Mouse (Mus musculus): Measurements from ENCODE around the gene Gm960. TPM values are rescaled to one million over a fixed set of nuclear protein-coding genes. Genes with fewer than 3 reads are reported as not detected.

Gm960 gene
- polyA plus RNA-seq, 1 experiment from 2014 or later: 7.6 TPM

DNA sequence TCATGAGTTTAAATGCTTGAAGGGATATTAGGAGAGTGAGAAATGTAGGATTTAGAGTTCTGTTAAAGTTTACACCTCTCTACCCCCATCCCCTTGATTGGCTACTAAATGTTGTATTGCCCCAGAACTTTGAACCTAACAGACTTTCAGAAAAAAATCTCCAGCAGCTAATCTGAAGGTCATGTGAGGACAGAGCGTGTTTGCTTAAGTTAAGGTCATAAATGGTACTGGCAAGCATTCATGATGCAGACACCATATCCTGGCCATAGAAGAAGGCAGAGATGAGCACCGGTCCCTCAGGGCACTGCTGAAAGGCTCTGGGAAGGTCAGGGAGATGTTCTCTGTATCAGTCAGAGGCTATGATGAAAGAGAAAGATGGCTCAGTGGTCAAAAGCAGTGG is 18.8 kb upstream of the Gm960 start:
- Histone ChIP-seq H3K4me1 (ENCODE audit: control insufficient read depth, insufficient read depth, low read length) (peaks cover 19% of the 10 kb centered on the region), H3K36me3 (ENCODE audit: control insufficient read depth, insufficient read depth, low read length) (peaks cover 40% of the 10 kb centered on the region)
- no peak for DNase-seq

DNA sequence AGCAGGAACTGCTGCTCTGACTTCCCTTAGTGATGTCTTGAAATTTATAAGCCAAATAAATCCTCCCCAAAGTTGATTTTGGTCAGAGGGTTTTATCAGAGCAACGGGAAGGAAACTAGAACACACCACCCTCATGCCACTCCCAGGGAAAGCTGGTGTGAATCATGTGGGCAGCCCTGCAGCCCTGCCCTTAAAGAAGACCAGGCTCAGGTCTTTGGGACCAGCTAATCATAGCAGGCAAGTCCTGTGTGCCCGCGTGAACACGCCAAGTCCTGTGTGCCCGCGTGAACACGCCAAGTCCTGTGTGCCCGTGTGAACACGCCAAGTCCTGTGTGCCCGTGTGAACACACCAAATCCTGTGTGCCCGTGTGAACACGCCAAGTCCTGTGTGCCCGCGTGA is 18.3 kb upstream of the Gm960 start:
- no peak for ATAC-seq (ENCODE audit: low FRiP score, low TSS enrichment)

More for the DNA sequence above, 18.8 kb upstream of the Gm960 start:
- WGBS: over 99% methylated on average over 2 of the region's 2 CpGs
- no peak for ATAC-seq (ENCODE audit: low FRiP score, low TSS enrichment)
- no peak overlapping the region for H3K9ac ChIP-seq (replicated peaks; ENCODE audit: low read length)
- no peaks in the 10 kb centered on the region for H3K9me3 ChIP-seq (ENCODE audit: control insufficient read depth, low read length)
- no peak overlapping the region for H3K27ac ChIP-seq (replicated peaks; ENCODE audit: low read depth, low read length)
- no peaks in the 10 kb centered on the region for H3K27me3 ChIP-seq (ENCODE audit: control insufficient read depth, insufficient read depth, low read length)
- H3K4me2 ChIP-seq (ENCODE audit: low read length): no peak overlapping the region
- no peak overlapping the region for H3K4me3 ChIP-seq (replicated peaks; ENCODE audit: low read depth, low read length)

GRCm38 (mm10) chr19:4713886-4714285 is 15.4 kb upstream of the Gm960 start:
- Histone ChIP-seq H3K9ac (replicated peaks; ENCODE audit: low read length) (peak overlapping the region; percentile 94; the same call in 1 of the 2 replicates), H3K4me1 (ENCODE audit: control insufficient read depth, insufficient read depth, low read length) (peaks cover 33% of the 10 kb centered on the region), H3K27ac (replicated peaks; ENCODE audit: low read depth, low read length) (no peak overlapping the region), H3K36me3 (ENCODE audit: control insufficient read depth, insufficient read depth, low read length) (peaks cover 7% of the 10 kb centered on the region), H3K27me3 (ENCODE audit: control insufficient read depth, insufficient read depth, low read length) (no peaks in the 10 kb centered on the region), H3K4me3 (replicated peaks; ENCODE audit: low read depth, low read length) (peak overlapping the region; percentile 68), H3K4me2 (ENCODE audit: low read length) (peak overlapping the region; percentile 63), H3K9me3 (ENCODE audit: control insufficient read depth, low read length) (no peaks in the 10 kb centered on the region)
- DNase-seq (no peak), ATAC-seq (ENCODE audit: low FRiP score, low TSS enrichment) (no peak)
- WGBS: 48% methylated on average over 3 of the region's 3 CpGs

More for the DNA sequence above, 18.3 kb upstream of the Gm960 start:
- Histone ChIP-seq H3K27ac (replicated peaks; ENCODE audit: low read depth, low read length) (no peak overlapping the region), H3K9me3 (ENCODE audit: control insufficient read depth, low read length) (no peaks in the 10 kb centered on the region), H3K9ac (replicated peaks; ENCODE audit: low read length) (no peak overlapping the region), H3K4me3 (replicated peaks; ENCODE audit: low read depth, low read length) (no peak overlapping the region), H3K27me3 (ENCODE audit: control insufficient read depth, insufficient read depth, low read length) (no peaks in the 10 kb centered on the region), H3K4me1 (ENCODE audit: control insufficient read depth, insufficient read depth, low read length) (peaks cover 19% of the 10 kb centered on the region), H3K4me2 (ENCODE audit: low read length) (no peak overlapping the region), H3K36me3 (ENCODE audit: control insufficient read depth, insufficient read depth, low read length) (peaks cover 34% of the 10 kb centered on the region)
- 97% methylated on average over 14 of the region's 14 CpGs for WGBS
- no peak for DNase-seq

DNA sequence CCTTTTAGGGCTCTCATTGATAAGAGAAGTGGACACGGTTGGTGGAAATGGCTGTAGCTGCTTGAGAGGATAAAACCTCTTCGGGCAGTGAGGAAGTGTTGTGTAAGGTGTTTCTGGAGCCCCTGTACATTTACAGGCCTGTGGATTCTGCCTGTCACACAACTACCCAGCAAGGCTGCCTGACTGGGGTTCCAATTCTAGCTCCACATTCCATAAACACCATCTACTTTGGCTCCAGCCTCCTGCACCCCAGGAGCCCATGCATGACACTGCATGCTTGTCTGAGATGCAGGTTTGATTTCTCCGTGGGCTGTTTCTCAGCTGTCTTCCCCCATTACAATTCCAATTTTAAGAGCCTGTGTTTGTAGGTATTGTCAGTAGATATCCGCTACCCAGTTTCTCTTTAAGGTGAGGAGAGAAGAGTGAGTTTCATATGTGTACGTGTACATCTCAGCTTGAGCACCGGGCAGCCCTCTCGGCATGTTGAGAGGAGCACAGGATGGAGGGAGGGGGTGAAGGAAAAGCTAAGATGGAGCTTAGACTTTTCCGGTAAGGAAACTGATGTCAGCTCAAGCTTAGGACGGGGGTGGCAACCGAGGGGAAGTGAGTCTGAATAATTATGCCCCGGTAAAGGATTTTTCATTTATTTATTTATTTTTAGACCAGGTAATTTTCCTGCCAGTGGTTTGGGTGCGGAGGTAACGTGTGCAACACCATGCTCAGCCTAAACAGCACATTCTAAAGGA is 14.5 kb upstream of the Gm960 start:
- H3K27me3 ChIP-seq (ENCODE audit: control insufficient read depth, insufficient read depth, low read length): no peaks in the 10 kb centered on the region
- H3K27ac ChIP-seq (replicated peaks; ENCODE audit: low read depth, low read length): peak overlapping the region; percentile 96
- H3K4me3 ChIP-seq (replicated peaks; ENCODE audit: low read depth, low read length): peak overlapping the region; percentile 68
- peaks cover 33% of the 10 kb centered on the region for H3K4me1 ChIP-seq (ENCODE audit: control insufficient read depth, insufficient read depth, low read length)
- ATAC-seq (ENCODE audit: low FRiP score, low TSS enrichment) (no peak), DNase-seq (no peak)
- H3K9me3 ChIP-seq (ENCODE audit: control insufficient read depth, low read length): no peaks in the 10 kb centered on the region
- 0 out of 2 replicates have a peak, but pooled peaks cover 2% of the 10 kb centered on the region for H3K36me3 ChIP-seq (ENCODE audit: control insufficient read depth, insufficient read depth, low read length)
- WGBS: 23% methylated on average over 13 of the region's 13 CpGs
- H3K4me2 ChIP-seq (ENCODE audit: low read length): peak overlapping the region; percentile 63
- peak overlapping the region; percentile 94 for H3K9ac ChIP-seq (replicated peaks; ENCODE audit: low read length)

DNA sequence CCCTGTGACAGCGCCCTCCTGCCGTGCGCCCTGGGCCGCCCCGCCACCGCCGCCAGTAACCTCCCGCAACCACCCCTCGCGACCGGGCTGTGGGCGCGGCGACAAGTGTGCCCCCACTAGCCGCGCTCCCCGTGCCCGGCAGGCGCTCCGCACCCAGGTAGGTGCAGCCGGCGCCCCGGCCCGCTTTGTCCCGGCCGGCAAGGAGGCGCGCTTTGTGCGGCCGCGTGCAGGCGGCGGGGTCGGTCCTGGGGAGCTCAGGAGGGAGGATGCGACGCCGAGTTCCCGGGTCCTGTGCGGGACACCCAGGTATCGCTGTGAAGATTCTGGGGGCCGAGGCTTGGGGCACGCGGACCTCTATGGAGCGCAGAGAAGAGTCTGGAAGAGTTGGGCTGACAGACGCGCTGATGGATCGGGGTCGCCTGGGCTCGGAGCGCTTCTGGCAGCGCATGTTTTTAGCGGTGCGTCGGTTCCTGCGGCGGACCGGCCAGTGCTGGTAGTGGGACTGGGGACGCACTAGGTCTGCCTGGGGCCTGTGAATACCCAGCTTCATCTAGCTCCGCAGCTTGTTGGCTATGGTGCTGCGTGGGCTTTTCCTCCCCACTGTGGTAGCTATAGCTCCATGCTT is 13.8 kb upstream of the Gm960 start:
- peak; percentile 78 for ATAC-seq (ENCODE audit: low FRiP score, low TSS enrichment)

DNA sequence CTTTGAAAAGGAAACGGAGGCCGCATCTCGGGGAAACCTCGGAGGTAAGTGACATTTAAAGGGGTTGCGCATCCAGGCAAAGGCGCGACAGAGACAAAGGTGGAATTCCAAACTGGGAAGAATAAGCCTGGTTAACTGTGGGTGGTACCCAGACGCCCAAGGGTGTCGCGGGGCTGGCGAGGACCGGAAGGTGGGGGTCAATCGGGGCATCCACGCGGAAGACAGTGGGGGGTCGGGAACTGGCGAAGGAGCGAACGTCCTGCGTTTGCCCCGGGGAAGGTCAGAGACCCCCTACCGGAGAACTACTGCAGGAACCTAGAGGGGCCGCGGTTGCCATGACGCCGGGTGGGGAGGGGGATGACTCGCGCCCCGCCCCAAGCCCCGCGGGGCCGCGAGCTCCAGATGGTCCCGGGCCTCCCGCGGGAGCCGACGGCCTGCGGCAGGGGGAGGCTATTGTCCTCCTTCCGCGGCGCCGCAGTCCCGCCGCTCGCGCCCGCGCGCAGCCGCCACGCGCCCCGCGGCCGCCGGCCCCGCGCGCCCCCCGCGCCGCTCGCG is 13.2 kb upstream of the Gm960 start:
- Histone ChIP-seq H3K9ac (replicated peaks; ENCODE audit: low read length) (peak overlapping the region; percentile 94), H3K4me3 (replicated peaks; ENCODE audit: low read depth, low read length) (peak overlapping the region; percentile 68)
- under 1% methylated on average over 60 of the region's 65 CpGs for WGBS

More for the DNA sequence above, 13.8 kb upstream of the Gm960 start:
- H3K27ac ChIP-seq (replicated peaks; ENCODE audit: low read depth, low read length): peak overlapping the region; percentile 96
- peak overlapping the region; percentile 63 for H3K4me2 ChIP-seq (ENCODE audit: low read length)
- H3K36me3 ChIP-seq (ENCODE audit: control insufficient read depth, insufficient read depth, low read length): no peaks in the 10 kb centered on the region
- peaks cover 33% of the 10 kb centered on the region for H3K4me1 ChIP-seq (ENCODE audit: control insufficient read depth, insufficient read depth, low read length)
- H3K27me3 ChIP-seq (ENCODE audit: control insufficient read depth, insufficient read depth, low read length): no peaks in the 10 kb centered on the region
- WGBS: under 1% methylated on average over 59 of the region's 60 CpGs
- peak overlapping the region; percentile 94 for H3K9ac ChIP-seq (replicated peaks; ENCODE audit: low read length)
- H3K4me3 ChIP-seq (replicated peaks; ENCODE audit: low read depth, low read length): peak overlapping the region; percentile 68
- no peaks in the 10 kb centered on the region for H3K9me3 ChIP-seq (ENCODE audit: control insufficient read depth, low read length)
- peak; percentile 67 for DNase-seq

GRCm38 (mm10) chr19:4711098-4711600 is 12.7 kb upstream of the Gm960 start, which contains the start of gene Sptbn2:
TSS of gene Sptbn2 (plus strand) at chr19:4711167.
- WGBS: 4% methylated on average over 13 of the region's 13 CpGs

More for the DNA sequence above, 13.2 kb upstream of the Gm960 start:
- ATAC-seq (ENCODE audit: low FRiP score, low TSS enrichment) (peak; percentile 88), DNase-seq (peak; percentile 90)
- H3K36me3 ChIP-seq (ENCODE audit: control insufficient read depth, insufficient read depth, low read length): no peaks in the 10 kb centered on the region
- peak overlapping the region; percentile 63 for H3K4me2 ChIP-seq (ENCODE audit: low read length)
- no peaks in the 10 kb centered on the region for H3K27me3 ChIP-seq (ENCODE audit: control insufficient read depth, insufficient read depth, low read length)
- H3K4me1 ChIP-seq (ENCODE audit: control insufficient read depth, insufficient read depth, low read length): peaks cover 33% of the 10 kb centered on the region
- no peaks in the 10 kb centered on the region for H3K9me3 ChIP-seq (ENCODE audit: control insufficient read depth, low read length)
- peak overlapping the region; percentile 96 for H3K27ac ChIP-seq (replicated peaks; ENCODE audit: low read depth, low read length)

DNA sequence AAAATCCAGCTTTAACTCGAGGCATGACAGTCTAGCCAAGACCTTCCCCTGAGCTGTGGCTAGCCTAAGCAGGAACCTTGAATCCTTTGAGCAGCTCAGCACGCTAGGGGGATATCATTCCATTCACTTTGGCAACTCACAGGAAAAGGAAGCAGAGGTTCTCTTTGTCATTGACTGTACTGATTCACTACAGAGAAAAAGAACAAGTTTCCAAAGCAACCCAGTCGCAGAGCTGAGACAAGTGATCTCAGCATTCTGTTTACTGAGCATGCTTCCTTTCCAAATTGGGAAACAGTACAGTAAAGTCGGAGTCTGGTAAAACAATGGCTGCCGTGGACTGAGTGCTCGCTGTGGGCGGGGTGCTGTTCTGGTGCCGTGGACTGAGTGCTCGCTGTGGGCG is 10.3 kb upstream of the Gm960 start:
- 82% methylated on average over 10 of the region's 10 CpGs for WGBS
- Histone ChIP-seq H3K4me1 (ENCODE audit: control insufficient read depth, insufficient read depth, low read length) (peaks cover 19% of the 10 kb centered on the region), H3K27ac (replicated peaks; ENCODE audit: low read depth, low read length) (no peak overlapping the region), H3K4me2 (ENCODE audit: low read length) (no peak overlapping the region), H3K27me3 (ENCODE audit: control insufficient read depth, insufficient read depth, low read length) (no peaks in the 10 kb centered on the region), H3K36me3 (ENCODE audit: control insufficient read depth, insufficient read depth, low read length) (no peaks in the 10 kb centered on the region), H3K4me3 (replicated peaks; ENCODE audit: low read depth, low read length) (no peak overlapping the region), H3K9ac (replicated peaks; ENCODE audit: low read length) (no peak overlapping the region), H3K9me3 (ENCODE audit: control insufficient read depth, low read length) (no peaks in the 10 kb centered on the region)
- ATAC-seq (ENCODE audit: low FRiP score, low TSS enrichment) (no peak), DNase-seq (no peak)

More at GRCm38 (mm10) chr19:4711098-4711600, 12.7 kb upstream of the Gm960 start, which contains the start of gene Sptbn2:
- Histone ChIP-seq H3K9ac (replicated peaks; ENCODE audit: low read length) (peak within 1 kb of the TSS; percentile 94), H3K9me3 (ENCODE audit: control insufficient read depth, low read length) (no peaks in the 10 kb centered on the region), H3K4me1 (ENCODE audit: control insufficient read depth, insufficient read depth, low read length) (peaks cover 33% of the 10 kb centered on the region), H3K27me3 (ENCODE audit: control insufficient read depth, insufficient read depth, low read length) (no peaks in the 10 kb centered on the region), H3K4me2 (ENCODE audit: low read length) (peak within 1 kb of the TSS; percentile 63), H3K36me3 (ENCODE audit: control insufficient read depth, insufficient read depth, low read length) (no peaks in the 10 kb centered on the region), H3K27ac (replicated peaks; ENCODE audit: low read depth, low read length) (peak within 1 kb of the TSS; percentile 96), H3K4me3 (replicated peaks; ENCODE audit: low read depth, low read length) (peak within 1 kb of the TSS; percentile 68)
- peak; percentile 76 for DNase-seq
- peak; percentile 12; the same call in 1 of the 2 replicates for ATAC-seq (ENCODE audit: low FRiP score, low TSS enrichment)

Data from midbrain, embryonic 14.5 days (tissue).